Comparison of ENCODE assay signal across 22 mouse cellular contexts in the genomic region with DNA sequence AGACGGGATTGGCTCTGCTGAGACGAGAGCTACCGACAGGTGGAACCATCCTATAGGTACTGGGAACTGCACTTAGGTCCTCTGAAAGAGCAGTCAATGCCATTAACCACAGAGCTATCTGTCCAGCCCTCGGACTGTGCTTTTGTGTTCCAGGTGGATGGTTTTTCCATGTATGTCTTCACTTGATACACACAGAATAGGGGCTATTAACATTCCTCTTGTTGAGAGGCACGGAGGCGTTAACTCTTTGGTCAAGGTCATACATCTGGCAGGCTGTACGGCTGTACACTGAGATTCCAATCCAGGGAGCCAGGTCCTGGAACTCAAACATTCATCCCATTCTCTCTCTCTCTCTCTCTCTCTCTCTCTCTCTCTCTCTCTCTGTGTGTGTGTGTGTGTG.
DNase-seq lines count a peak whose midpoint lies in the region; ATAC-seq lines count a peak whose summit lies in the region.
"Had no signal": no experiment of that assay in that cellular context is flagged by ENCODE, and none has a peak within 500 bp of the region (broad histone marks: within the 10 kb centered on the region; RNA-seq: fewer than 3 reads in every experiment).

No protein-coding gene starts in this region.

- H3K27me3 ChIP-seq in heart, embryonic 13.5 days (replicated peaks): no peaks in the 10 kb centered on the region
- H3K27me3 ChIP-seq in midbrain, embryonic 13.5 days: no peaks in the 10 kb centered on the region
- no peaks in the 10 kb centered on the region for H3K27me3 ChIP-seq in midbrain, embryonic 10.5 days (ENCODE audit: low read depth, poor library complexity, severe bottlenecking)
- H3K27me3 ChIP-seq in hindbrain, embryonic 11.5 days (ENCODE audit: control insufficient read depth, insufficient read depth, low read length): no peaks in the 10 kb centered on the region
- H3K27me3 ChIP-seq: embryonic facial prominence, embryonic 12.5 days; hindbrain, embryonic 12.5 days; liver, embryonic 12.5 days; midbrain, embryonic 12.5 days; neural tube, embryonic 13.5 days had no signal

- H3K4me3 ChIP-seq in heart, embryonic 13.5 days: no peak overlapping the region
- H3K4me3 ChIP-seq in midbrain, embryonic 13.5 days (replicated peaks): no peak overlapping the region
- H3K4me3 ChIP-seq in midbrain, embryonic 10.5 days: no peak overlapping the region
- H3K4me3 ChIP-seq in hindbrain, embryonic 11.5 days (ENCODE audit: low read depth, low read length): no peak overlapping the region
- H3K4me3 ChIP-seq: embryonic facial prominence, embryonic 12.5 days; erythroblast, embryonic 14.5 days; hindbrain, embryonic 12.5 days; liver, embryonic 12.5 days; midbrain, embryonic 12.5 days; neural tube, embryonic 13.5 days had no signal

- intact Hi-C loops in heart, postnatal 36 days (cut with DNase I): loop anchor here (5.0 kb wide), 1 partner anchor 514 kb away; no protein-coding TSS in a partner anchor

- WGBS in heart, embryonic 13.5 days: 46% methylated on average over 7 of the region's 7 CpGs
- 63% methylated on average over 7 of the region's 7 CpGs for WGBS in midbrain, embryonic 13.5 days
- 78% methylated on average over 7 of the region's 7 CpGs for WGBS in midbrain, embryonic 10.5 days
- WGBS in hindbrain, embryonic 11.5 days: 67% methylated on average over 7 of the region's 7 CpGs

- H3K4me1 ChIP-seq in heart, embryonic 13.5 days: peaks cover 19% of the 10 kb centered on the region
- H3K4me1 ChIP-seq in midbrain, embryonic 13.5 days (replicated peaks): peaks cover 3% of the 10 kb centered on the region; the same call in 1 of the 2 replicates
- peaks cover 12% of the 10 kb centered on the region for H3K4me1 ChIP-seq in midbrain, embryonic 10.5 days
- H3K4me1 ChIP-seq in hindbrain, embryonic 11.5 days (replicated peaks; ENCODE audit: control insufficient read depth, insufficient read depth, low read length): no peaks in the 10 kb centered on the region
- H3K4me1 ChIP-seq: embryonic facial prominence, embryonic 12.5 days; liver, embryonic 12.5 days had no signal

- H3K4me2 ChIP-seq in heart, embryonic 13.5 days: no peak overlapping the region
- no peak overlapping the region for H3K4me2 ChIP-seq in midbrain, embryonic 13.5 days (replicated peaks)
- no peak overlapping the region for H3K4me2 ChIP-seq in hindbrain, embryonic 11.5 days (replicated peaks; ENCODE audit: low read depth, low read length)
- H3K4me2 ChIP-seq: embryonic facial prominence, embryonic 12.5 days; hindbrain, embryonic 12.5 days; liver, embryonic 12.5 days; midbrain, embryonic 12.5 days; neural tube, embryonic 13.5 days had no signal

- peak overlapping the region; percentile 86 for H3K27ac ChIP-seq in heart, embryonic 13.5 days (replicated peaks)
- no peak overlapping the region for H3K27ac ChIP-seq in midbrain, embryonic 13.5 days
- H3K27ac ChIP-seq in midbrain, embryonic 10.5 days (replicated peaks): no peak overlapping the region
- H3K27ac ChIP-seq in hindbrain, embryonic 11.5 days (ENCODE audit: low read depth, low read length): no peak overlapping the region
- H3K27ac ChIP-seq: embryonic facial prominence, embryonic 12.5 days; hindbrain, embryonic 12.5 days; liver, embryonic 12.5 days; macrophage; midbrain, embryonic 12.5 days; neural tube, embryonic 13.5 days had no signal

- H3K9me3 ChIP-seq in heart, embryonic 13.5 days: no peaks in the 10 kb centered on the region
- H3K9me3 ChIP-seq in midbrain, embryonic 13.5 days: no peaks in the 10 kb centered on the region
- H3K9me3 ChIP-seq in midbrain, embryonic 10.5 days (replicated peaks): no peaks in the 10 kb centered on the region
- no peaks in the 10 kb centered on the region for H3K9me3 ChIP-seq in hindbrain, embryonic 11.5 days (ENCODE audit: control insufficient read depth, low read length)
- H3K9me3 ChIP-seq: embryonic facial prominence, embryonic 12.5 days; hindbrain, embryonic 12.5 days; liver, embryonic 12.5 days; midbrain, embryonic 12.5 days; neural tube, embryonic 13.5 days had no signal

- no peaks in the 10 kb centered on the region for H3K36me3 ChIP-seq in heart, embryonic 13.5 days
- no peaks in the 10 kb centered on the region for H3K36me3 ChIP-seq in midbrain, embryonic 13.5 days
- no peaks in the 10 kb centered on the region for H3K36me3 ChIP-seq in midbrain, embryonic 10.5 days
- H3K36me3 ChIP-seq in hindbrain, embryonic 11.5 days (ENCODE audit: control insufficient read depth, insufficient read depth, low read length): no peaks in the 10 kb centered on the region
- H3K36me3 ChIP-seq: embryonic facial prominence, embryonic 12.5 days; hindbrain, embryonic 12.5 days; liver, embryonic 12.5 days; midbrain, embryonic 12.5 days; neural tube, embryonic 13.5 days had no signal

- ATAC-seq in heart, embryonic 13.5 days (ENCODE audit: extremely low read depth, insufficient number of reproducible peaks, low FRiP score, low TSS enrichment): peak; percentile 70; the same call in 1 of the 2 replicates
- 0 out of 2 replicates have a peak, but pooled peaks have one; percentile 20 for ATAC-seq in midbrain, embryonic 13.5 days
- ATAC-seq in hindbrain, embryonic 11.5 days (ENCODE audit: low FRiP score): no peak; the same call in 1 of the 2 replicates
- ATAC-seq: activated CD4-positive, CD25-positive, alpha-beta regulatory T cell, adult 4 months; forebrain, embryonic 14.5 days; liver, embryonic 12.5 days had no signal

- no peak overlapping the region for H3K9ac ChIP-seq in heart, embryonic 13.5 days
- H3K9ac ChIP-seq in midbrain, embryonic 13.5 days (replicated peaks): no peak overlapping the region
- H3K9ac ChIP-seq in hindbrain, embryonic 11.5 days (ENCODE audit: low read depth, low read length): no peak overlapping the region
- H3K9ac ChIP-seq: embryonic facial prominence, embryonic 12.5 days; hindbrain, embryonic 12.5 days; liver, embryonic 12.5 days; midbrain, embryonic 12.5 days; neural tube, embryonic 13.5 days had no signal

- DNase-seq in heart, postnatal 36 days: no peak
- no peak for DNase-seq in midbrain, embryonic 10.5 days (ENCODE audit: low spot score)
- peak; percentile 26 for DNase-seq in kidney, adult 9 months
- DNase-seq in hindbrain, embryonic 11.5 days (ENCODE audit: low spot score): no peak
- DNase-seq in right cerebral cortex, postnatal 4 days: no peak
- DNase-seq: adrenal gland, postnatal 10 days; cerebellum, adult 11 months; cerebellum, postnatal 10 days; gastrocnemius, postnatal 25 days; lung, adult 2 months; right cerebral cortex, adult 18-20 months had no signal
